Mouse (Mus musculus) ES-Bruce4 (cell line): ENCODE data around the gene Gucy2c. TPM values are rescaled to one million over a fixed set of nuclear protein-coding genes. Genes with fewer than 3 reads are reported as not detected.

ENCODE experiments used
- H3K27ac ChIP-seq: 2 replicates; pipeline ENCODE4 v1.5.1; 2012; ENCODE audit warnings: low read length, inconsistent platforms; ENCODE audit not compliant: insufficient read depth
- H3K27me3 ChIP-seq: 2 replicates; pipeline ENCODE4 v1.6.1; 2012; ENCODE audit warnings: mild to moderate bottlenecking, low read length, inconsistent platforms; ENCODE audit not compliant: control insufficient read depth, poor library complexity, insufficient read depth, severe bottlenecking
- H3K36me3 ChIP-seq: 2 replicates; pipeline ENCODE4 v1.6.1; 2012; ENCODE audit warnings: inconsistent platforms, mild to moderate bottlenecking, low read length, moderate library complexity; ENCODE audit not compliant: control insufficient read depth, poor library complexity, insufficient read depth, severe bottlenecking
- H3K4me1 ChIP-seq: one replicate; pipeline ENCODE4 v1.8.1; 2011; ENCODE audit warnings: low read length; ENCODE audit not compliant: control insufficient read depth, insufficient read depth
- H3K4me3 ChIP-seq: 2 replicates; pipeline ENCODE4 v1.5.1; 2011; ENCODE audit warnings: low read depth, mild to moderate bottlenecking, low read length
- H3K9ac ChIP-seq: 2 replicates; pipeline ENCODE4 v1.6.1; 2012; ENCODE audit warnings: low read depth, mild to moderate bottlenecking, inconsistent platforms; ENCODE audit not compliant: poor library complexity, severe bottlenecking
- H3K9me3 ChIP-seq: replicated peaks from 2 replicates; pipeline ENCODE4 v1.6.1; 2012; ENCODE audit warnings: mild to moderate bottlenecking, low read length, inconsistent platforms; ENCODE audit not compliant: control insufficient read depth, poor library complexity, insufficient read depth, severe bottlenecking
- CTCF ChIP-seq: IDR thresholded peaks from one replicate; pipeline ENCODE4 v1.8.1; 2011; ENCODE audit warnings: low read depth, low read length
- EP300 ChIP-seq: IDR thresholded peaks from 2 replicates; pipeline ENCODE4 v1.6.1; 2011; ENCODE audit warnings: low read depth, low read length; ENCODE audit not compliant: insufficient read depth
- POLR2A ChIP-seq: IDR thresholded peaks from one replicate; pipeline ENCODE4 v1.8.1; 2011; ENCODE audit warnings: low read length; ENCODE audit not compliant: insufficient read depth
- polyA plus RNA-seq: library from polyadenylated mRNA; stranded (reverse); fragments of >200 nt; gene quantifications from 2 replicates; pipeline ENCODE4 v1.2.4, GENCODE M21; 2011; ENCODE audit warnings: low read depth; ENCODE audit not compliant: missing spikeins, insufficient read depth, insufficient read length

Gene Gucy2c
- polyA plus RNA-seq, 1 experiment, result not detected

DNA sequence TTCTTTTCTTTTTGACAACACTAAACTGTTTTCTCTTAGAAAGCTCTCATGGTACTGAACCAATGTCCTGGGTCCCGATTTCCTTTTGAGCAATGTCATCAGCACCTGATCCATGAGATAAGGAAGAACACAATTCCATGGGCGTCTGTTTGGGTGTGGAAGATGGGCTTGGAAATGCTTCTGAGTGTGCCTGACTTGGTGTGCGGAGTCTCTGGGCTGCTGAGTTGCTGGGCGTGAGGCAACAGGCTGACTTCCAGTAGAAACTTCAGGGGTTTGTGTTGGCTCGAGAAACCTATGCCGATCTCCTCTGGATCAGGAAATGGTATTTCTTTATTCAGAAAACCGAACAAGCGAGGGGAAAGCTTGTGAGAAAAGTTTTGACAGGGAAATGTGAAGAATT, 12.4 kb downstream of the Gucy2c start:
- H3K9me3 ChIP-seq, result no peaks in the 10 kb centered on the region
- no peak for TF ChIP-seq CTCF
- TF ChIP-seq EP300, result no peak
- no peak for TF ChIP-seq POLR2A
- no peak overlapping the region for H3K27ac ChIP-seq
- H3K36me3 ChIP-seq, result no peaks in the 10 kb centered on the region
- no peaks in the 10 kb centered on the region for H3K27me3 ChIP-seq
- H3K4me3 ChIP-seq, result no peak overlapping the region
- H3K4me1 ChIP-seq, result no peaks in the 10 kb centered on the region
- H3K9ac ChIP-seq, result no peak overlapping the region

DNA sequence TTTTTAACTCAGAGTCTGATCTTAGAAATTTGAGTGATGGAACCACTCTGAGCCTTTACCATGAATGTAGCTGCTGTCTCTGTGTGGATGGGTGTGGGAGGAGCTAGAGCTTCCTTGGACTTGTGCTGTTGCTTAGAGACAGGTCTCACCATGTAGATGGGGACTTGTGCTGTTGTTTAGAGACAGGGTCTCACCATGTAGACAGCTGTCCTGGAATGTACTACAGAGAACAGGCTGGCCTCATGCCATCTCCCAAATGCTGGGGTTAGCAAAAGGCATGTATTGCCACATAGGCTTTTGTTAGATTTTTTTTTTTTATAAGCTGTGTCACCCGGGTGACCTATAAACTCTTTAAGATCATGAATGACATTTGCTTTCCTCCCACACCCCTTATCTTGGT, 17.7 kb downstream of the Gucy2c start:
- TF ChIP-seq EP300, result no peak
- TF ChIP-seq POLR2A, result no peak
- no peak for TF ChIP-seq CTCF
- Histone ChIP-seq H3K27me3 (no peaks in the 10 kb centered on the region), H3K27ac (no peak overlapping the region), H3K4me1 (no peaks in the 10 kb centered on the region), H3K36me3 (no peaks in the 10 kb centered on the region), H3K9ac (no peak overlapping the region), H3K4me3 (no peak overlapping the region), H3K9me3 (no peaks in the 10 kb centered on the region)

DNA sequence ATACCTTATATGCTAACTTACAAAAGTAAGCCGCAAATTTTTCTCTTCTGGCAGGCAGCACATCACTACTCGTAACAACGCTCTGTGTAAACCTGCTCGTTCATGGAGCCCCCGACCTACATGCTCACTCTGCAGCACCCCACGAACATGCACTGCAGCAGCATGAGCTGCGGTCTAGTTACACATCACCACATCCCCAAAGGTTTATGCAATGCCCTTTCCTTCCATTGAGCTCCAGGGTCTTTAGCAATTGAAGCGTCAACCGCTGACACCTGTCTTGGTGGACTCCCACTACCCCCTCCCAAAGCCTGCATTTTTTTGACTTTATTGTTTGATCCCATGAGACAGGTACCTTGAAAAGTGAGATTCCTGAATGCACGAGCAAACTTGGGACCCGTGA, 31.0 kb downstream of the Gucy2c start:
- TF ChIP-seq CTCF (no peak), POLR2A (no peak), EP300 (no peak)
- no peaks in the 10 kb centered on the region for H3K9me3 ChIP-seq
- no peak overlapping the region for H3K4me3 ChIP-seq
- no peak overlapping the region for H3K9ac ChIP-seq
- no peak overlapping the region for H3K27ac ChIP-seq
- no peaks in the 10 kb centered on the region for H3K36me3 ChIP-seq
- no peaks in the 10 kb centered on the region for H3K4me1 ChIP-seq
- no peaks in the 10 kb centered on the region for H3K27me3 ChIP-seq

DNA sequence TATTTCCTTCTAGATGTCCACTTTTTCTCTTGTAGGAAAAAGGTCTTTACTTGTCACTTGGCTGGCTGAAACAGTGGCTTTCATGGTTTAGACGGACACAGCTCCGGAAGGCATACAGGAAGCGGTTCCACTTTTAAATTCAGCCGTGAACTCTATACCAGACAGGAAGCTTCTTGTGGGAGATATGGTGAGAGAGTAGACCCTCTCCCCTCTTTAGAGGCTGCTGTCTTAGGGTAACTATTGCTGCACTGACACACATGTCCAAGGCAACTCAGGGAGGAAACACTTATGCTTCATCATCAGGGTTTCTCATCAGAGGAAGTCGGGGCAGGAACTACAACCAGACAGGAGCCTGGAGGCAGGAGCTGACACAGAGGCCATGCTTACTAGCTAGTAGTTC, 36.0 kb downstream of the Gucy2c start:
- H3K27me3 ChIP-seq, result no peaks in the 10 kb centered on the region
- no peaks in the 10 kb centered on the region for H3K36me3 ChIP-seq
- no peak overlapping the region for H3K4me3 ChIP-seq
- no peaks in the 10 kb centered on the region for H3K9me3 ChIP-seq
- no peak overlapping the region for H3K9ac ChIP-seq
- H3K27ac ChIP-seq, result no peak overlapping the region
- H3K4me1 ChIP-seq, result no peaks in the 10 kb centered on the region
- TF ChIP-seq CTCF, result no peak
- TF ChIP-seq EP300, result no peak
- TF ChIP-seq POLR2A, result no peak

DNA sequence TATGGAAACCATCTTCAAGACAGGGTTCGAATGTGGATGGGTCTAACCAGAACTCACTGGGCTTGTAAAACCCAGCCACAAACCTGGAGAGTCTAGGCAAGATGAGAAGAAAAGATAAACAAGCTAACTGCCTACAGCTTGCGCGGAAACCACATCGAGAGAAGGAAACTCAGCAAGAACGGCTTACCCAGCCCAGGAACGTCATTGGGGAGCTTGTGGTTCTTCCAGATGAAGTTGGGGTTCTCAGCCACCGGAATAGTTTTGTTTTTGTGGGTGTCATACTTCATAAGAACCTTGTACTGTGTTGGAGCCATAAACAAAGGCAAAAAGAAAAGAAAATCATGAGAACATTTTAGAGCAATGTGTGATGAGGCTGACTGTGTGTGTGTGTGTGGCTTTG, 37.8 kb downstream of the Gucy2c start:
- no peaks in the 10 kb centered on the region for H3K36me3 ChIP-seq
- no peak overlapping the region for H3K9ac ChIP-seq
- no peak overlapping the region for H3K4me3 ChIP-seq
- no peaks in the 10 kb centered on the region for H3K9me3 ChIP-seq
- H3K27me3 ChIP-seq, result no peaks in the 10 kb centered on the region
- no peak overlapping the region for H3K27ac ChIP-seq
- no peaks in the 10 kb centered on the region for H3K4me1 ChIP-seq
- TF ChIP-seq CTCF, result no peak
- TF ChIP-seq POLR2A, result no peak
- TF ChIP-seq EP300, result no peak

DNA sequence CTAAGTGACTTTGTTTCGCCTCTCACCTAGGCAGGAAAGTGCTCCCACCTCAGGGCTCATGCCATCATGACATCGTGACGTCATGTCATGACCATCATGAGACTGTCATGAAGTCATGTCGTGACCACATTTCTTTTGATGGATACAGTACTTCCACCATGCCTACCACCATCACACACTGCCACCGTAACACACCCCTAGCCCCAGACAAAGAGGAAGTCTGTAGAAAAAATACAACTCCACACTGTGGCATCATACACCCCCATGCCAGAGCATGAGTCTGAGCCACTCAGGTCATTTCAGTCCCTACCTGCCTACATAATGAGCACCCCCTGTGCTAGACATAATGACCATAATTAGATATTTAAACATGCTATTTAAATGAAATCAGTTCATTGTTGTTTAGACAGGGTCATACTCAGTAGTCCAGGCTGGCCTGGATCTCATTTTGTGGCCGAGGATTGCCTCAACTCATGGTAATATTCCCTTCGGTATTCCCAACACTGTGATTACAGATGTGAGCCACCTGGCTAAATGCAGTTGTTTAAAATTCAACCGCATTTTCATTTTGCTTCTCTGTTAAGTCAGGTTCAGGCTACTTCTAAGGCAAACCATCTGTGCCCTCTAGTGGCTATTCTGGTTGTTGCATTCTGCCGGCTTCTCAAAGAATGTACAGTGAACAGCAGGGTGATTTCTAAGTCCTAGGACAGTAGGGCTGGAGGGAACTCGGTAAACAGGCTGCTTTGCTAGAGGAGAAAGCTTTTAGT, 39.0 kb downstream of the Gucy2c start:
- Histone ChIP-seq H3K4me1 (no peaks in the 10 kb centered on the region), H3K4me3 (no peak overlapping the region), H3K36me3 (no peaks in the 10 kb centered on the region), H3K9ac (no peak overlapping the region), H3K9me3 (no peaks in the 10 kb centered on the region), H3K27me3 (no peaks in the 10 kb centered on the region), H3K27ac (no peak overlapping the region)
- TF ChIP-seq CTCF, result peak; percentile 19
- TF ChIP-seq POLR2A, result no peak
